Mouse (Mus musculus): ENCODE data around the gene Afg1l.

The Afg1l gene

GRCm38 (mm10) chr10:42478341-42478720, at the start of gene Afg1l:
Afg1l (minus strand) TSS chr10:42478565.
- in situ Hi-C loops (cut with MboI; ENCODE audit: low pct_unique_long_range_greater_than_20kb in 1 of 2, low sequenced_read_pairs in 2 of 2, unreplicated experiment in 1 of 2) = no loop called here

DNA sequence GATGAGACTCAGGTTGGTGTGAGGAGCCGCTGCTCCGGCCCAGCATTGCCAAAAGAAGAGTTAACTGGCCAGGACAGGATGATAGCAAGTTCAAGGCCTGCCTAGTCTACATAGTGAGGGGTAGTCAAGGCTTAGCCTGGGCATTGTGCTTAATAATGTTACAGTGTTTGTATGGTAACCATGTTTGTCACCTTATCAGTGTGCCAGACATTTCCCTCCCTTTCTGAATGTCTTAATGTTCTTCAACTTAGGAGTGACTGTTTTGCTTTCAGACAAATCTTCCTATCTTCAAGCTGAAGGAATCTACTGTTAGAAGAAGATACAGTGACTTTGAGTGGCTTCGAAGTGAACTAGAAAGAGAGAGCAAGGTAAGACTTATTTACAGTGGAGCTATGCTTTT, 47.3 kb upstream of the Afg1l start:
- in situ Hi-C loops (cut with MboI; ENCODE audit: low pct_unique_long_range_greater_than_20kb in 1 of 2, low sequenced_read_pairs in 2 of 2, unreplicated experiment in 1 of 2) = no loop called here

- in situ Hi-C loops (cut with MboI; ENCODE audit: low pct_unique_long_range_greater_than_20kb in 1 of 2, low sequenced_read_pairs in 2 of 2, unreplicated experiment in 1 of 2) = no loop called here
Measured at GRCm38 (mm10) chr10:42523556-42524162, 45.3 kb upstream of the Afg1l start.

DNA sequence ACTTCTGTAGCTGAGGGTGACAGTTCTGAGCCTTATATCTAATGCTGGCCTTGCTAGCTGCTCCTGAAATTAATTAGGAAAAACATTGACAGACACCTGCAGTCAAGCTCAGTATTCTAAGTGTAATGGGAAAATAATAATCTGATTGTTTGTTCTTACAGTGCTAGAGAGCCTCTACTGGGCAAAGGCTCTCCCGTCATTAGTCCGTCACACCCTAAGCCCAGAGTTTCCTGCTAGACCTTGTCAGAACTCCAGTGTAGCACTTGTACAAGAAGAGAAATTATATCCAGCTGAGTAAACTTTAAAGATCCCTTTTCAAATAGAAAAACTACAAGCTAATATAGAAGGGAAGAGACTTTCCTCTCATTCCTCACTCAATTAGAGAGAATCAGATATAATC, 44.5 kb upstream of the Afg1l start:
- in situ Hi-C loops (cut with MboI; ENCODE audit: low pct_unique_long_range_greater_than_20kb in 1 of 2, low sequenced_read_pairs in 2 of 2, unreplicated experiment in 1 of 2) = no loop called here

DNA sequence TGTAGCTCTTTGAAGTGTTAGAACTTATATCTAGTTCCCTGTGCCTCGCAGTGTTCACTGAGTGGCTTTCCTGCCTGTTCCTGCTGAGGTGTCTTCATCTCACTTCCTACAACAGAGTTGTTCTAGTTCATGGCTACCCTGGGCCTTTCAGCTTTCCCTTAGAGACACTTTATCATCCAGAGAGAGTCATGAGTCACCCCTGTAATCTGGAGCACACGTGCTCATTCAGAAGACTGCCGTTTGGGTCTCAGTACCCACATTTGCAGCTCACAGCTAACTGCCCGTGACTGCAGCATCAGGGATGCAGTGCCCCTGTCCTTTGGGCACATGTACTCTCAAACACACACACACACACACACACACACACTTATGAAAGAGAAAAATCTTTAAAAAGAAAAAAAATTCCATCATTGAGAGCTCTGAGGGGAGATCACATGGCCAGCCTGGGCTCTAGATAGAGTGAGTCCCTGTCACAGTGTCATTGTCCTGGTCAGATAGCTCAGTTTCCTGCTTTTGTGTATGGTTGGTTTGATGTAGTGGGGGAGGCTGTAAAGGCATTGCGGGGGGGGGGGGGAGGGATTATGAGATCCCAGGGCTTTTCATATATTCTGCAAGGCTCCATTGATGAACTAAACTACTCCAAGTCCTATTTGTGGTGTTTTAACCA, 43.1 kb upstream of the Afg1l start:
- in situ Hi-C loops (cut with MboI; ENCODE audit: low pct_unique_long_range_greater_than_20kb in 1 of 2, low sequenced_read_pairs in 2 of 2, unreplicated experiment in 1 of 2) = no loop called here

GRCm38 (mm10) chr10:42518363-42518762, 40.0 kb upstream of the Afg1l start:
- in situ Hi-C loops (cut with MboI; ENCODE audit: low pct_unique_long_range_greater_than_20kb in 1 of 2, low sequenced_read_pairs in 2 of 2, unreplicated experiment in 1 of 2) = no loop called here

DNA sequence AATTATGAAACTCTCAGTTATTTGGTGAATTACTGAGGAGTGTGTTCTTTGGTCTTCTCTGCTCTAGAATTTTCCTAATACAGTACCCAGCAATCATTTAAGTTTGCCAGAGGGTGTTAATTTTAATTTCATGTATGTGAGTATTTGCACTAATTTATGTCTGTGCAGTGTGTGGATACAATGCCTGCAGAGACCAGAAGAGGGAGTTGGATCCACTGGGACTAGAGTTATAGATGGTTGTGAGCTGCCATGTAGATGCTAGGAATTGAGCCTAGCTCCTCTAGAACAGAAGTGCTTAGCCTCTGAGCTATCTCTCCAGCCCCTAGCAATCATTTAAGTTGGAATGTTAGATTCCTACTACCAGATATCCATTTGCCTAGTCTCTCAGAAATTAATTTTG, 35.8 kb upstream of the Afg1l start:
- in situ Hi-C loops (cut with MboI; ENCODE audit: low pct_unique_long_range_greater_than_20kb in 1 of 2, low sequenced_read_pairs in 2 of 2, unreplicated experiment in 1 of 2) = no loop called here

GRCm38 (mm10) chr10:42511184-42512135, 33.1 kb upstream of the Afg1l start:
- in situ Hi-C loops (cut with MboI; ENCODE audit: low pct_unique_long_range_greater_than_20kb in 1 of 2, low sequenced_read_pairs in 2 of 2, unreplicated experiment in 1 of 2) = no loop called here

DNA sequence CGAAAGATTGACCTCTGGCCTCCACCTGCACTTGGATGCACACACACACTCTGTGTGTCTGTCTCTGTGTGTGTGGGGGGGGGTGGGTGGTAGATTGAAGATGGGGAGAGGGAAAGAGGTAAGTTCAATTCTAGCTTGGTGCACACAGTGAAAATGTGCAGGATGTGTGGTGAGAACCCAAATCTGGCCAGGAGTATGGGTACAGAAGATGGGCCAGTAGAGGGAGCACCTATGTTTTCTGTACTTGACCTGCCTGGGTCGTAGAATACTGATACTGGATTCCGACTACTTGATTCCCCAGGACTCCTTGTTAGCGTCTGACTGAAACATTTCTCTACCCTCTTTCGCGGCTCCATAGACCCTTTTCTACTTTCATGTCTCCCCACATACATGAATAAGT, 31.8 kb upstream of the Afg1l start:
- in situ Hi-C loops (cut with MboI; ENCODE audit: low pct_unique_long_range_greater_than_20kb in 1 of 2, low sequenced_read_pairs in 2 of 2, unreplicated experiment in 1 of 2) = no loop called here

GRCm38 (mm10) chr10:42504096-42504710, 25.8 kb upstream of the Afg1l start:
- in situ Hi-C loops (cut with MboI; ENCODE audit: low pct_unique_long_range_greater_than_20kb in 1 of 2, low sequenced_read_pairs in 2 of 2, unreplicated experiment in 1 of 2) = no loop called here

GRCm38 (mm10) chr10:42502349-42503111, 24.2 kb upstream of the Afg1l start:
- in situ Hi-C loops (cut with MboI; ENCODE audit: low pct_unique_long_range_greater_than_20kb in 1 of 2, low sequenced_read_pairs in 2 of 2, unreplicated experiment in 1 of 2) = no loop called here

DNA sequence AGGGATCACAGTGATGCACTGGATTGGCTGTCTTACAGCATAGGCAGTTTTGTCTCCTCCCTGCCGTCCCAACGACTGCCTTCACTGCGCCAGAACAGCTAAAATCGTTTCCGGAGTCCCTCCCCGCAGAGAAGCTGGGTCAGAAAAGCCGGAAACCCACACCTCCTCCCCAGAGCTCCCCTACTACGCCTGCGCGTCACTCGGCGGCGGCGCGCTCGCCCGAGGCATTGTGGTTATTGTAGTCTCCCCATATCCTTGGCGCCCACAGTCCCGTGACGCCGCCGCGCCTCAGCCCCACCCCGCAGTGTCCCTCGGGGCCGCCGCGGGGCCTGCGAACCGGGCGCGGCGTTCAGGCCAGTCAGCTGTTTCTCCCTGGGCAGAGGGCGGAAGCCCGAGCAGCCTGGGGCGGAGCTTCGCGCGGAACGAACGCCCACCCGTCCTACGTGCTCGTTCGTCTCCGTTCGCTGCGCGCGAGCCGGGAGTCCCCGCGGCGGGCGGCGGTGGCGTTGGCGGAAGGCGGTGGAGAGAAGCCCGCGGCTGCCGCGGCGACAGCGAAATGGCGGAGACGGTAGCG, 23.5 kb upstream of the Afg1l start, which contains the start of gene Snx3:
Snx3 (plus strand) TSS at position 256 of the 574 bp plus-strand sequence.
- in situ Hi-C loops (cut with MboI; ENCODE audit: low pct_unique_long_range_greater_than_20kb in 1 of 2, low sequenced_read_pairs in 2 of 2, unreplicated experiment in 1 of 2) = no loop called here

DNA sequence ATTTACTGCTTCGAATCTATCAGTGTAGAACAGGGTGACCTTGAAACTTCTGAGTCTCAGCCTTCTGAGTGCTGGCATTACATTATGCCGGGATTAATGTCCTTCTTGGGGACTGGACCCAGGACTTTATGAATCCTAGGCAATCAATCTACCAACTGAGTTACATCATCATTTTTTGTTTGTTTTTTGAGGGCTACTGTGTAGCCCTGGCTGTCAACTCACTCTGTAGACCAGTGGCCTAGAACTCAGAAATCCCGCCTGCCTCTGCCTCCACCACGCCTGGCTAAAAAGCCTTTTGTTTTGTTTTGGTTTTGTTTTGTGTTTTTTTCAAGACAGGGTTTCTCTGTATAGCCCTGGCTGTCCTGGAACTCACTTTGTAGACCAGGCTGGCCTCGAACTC, 22.8 kb upstream of the Afg1l start:
- in situ Hi-C loops (cut with MboI; ENCODE audit: low pct_unique_long_range_greater_than_20kb in 1 of 2, low sequenced_read_pairs in 2 of 2, unreplicated experiment in 1 of 2) = no loop called here

- in situ Hi-C loops (cut with MboI; ENCODE audit: low pct_unique_long_range_greater_than_20kb in 1 of 2, low sequenced_read_pairs in 2 of 2, unreplicated experiment in 1 of 2) = no loop called here
Measured at GRCm38 (mm10) chr10:42500611-42501010, 22.2 kb upstream of the Afg1l start.

- in situ Hi-C loops (cut with MboI; ENCODE audit: low pct_unique_long_range_greater_than_20kb in 1 of 2, low sequenced_read_pairs in 2 of 2, unreplicated experiment in 1 of 2) = no loop called here
Measured at GRCm38 (mm10) chr10:42493000-42493399, 14.6 kb upstream of the Afg1l start.

GRCm38 (mm10) chr10:42492027-42492771, 13.8 kb upstream of the Afg1l start:
- in situ Hi-C loops (cut with MboI; ENCODE audit: low pct_unique_long_range_greater_than_20kb in 1 of 2, low sequenced_read_pairs in 2 of 2, unreplicated experiment in 1 of 2) = no loop called here

DNA sequence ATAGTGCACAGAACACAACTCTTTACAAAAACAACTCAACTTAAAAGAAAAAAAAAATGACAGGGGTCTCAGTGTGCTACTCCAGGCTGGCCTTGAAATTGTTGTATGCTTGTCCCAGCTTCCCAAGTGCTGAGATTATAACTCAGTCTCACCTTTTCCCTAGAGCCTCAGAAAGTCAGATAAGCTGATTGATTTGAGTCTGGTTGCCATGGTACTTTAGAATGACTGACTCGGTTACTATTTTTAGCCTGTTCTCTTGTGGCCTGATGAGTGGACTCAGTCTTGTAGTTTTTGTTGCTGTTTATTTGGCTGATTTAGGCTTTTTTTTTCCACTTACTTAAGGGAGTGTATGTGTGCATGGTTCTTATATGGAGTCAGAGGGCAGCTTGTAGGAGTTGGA, 12.8 kb upstream of the Afg1l start:
- in situ Hi-C loops (cut with MboI; ENCODE audit: low pct_unique_long_range_greater_than_20kb in 1 of 2, low sequenced_read_pairs in 2 of 2, unreplicated experiment in 1 of 2) = no loop called here

Data from mouse embryonic stem cell (cell line).